Mouse (Mus musculus) forebrain, embryonic 12.5 days (tissue): Measurements from ENCODE around the gene Zpr1. TPM values are rescaled to one million over a fixed set of nuclear protein-coding genes. Genes with fewer than 3 reads are reported as not detected.

Experiments
- ATAC-seq: fragments of 200-750 bp; cut with Nextera tagmentation; 2 replicates; pipeline ENCODE4 v1.8.0; 2017; ENCODE audit warnings: moderate TSS enrichment; ENCODE audit not compliant: low FRiP score
- H3K27ac ChIP-seq: fragments of 300-500 bp; sonication (generic); 2 replicates; pipeline ENCODE4 v1.5.1; 2016; ENCODE audit warnings: mild to moderate bottlenecking
- H3K27me3 ChIP-seq: fragments of 300-500 bp; sonication (generic); 2 replicates; pipeline ENCODE4 v1.6.1; 2016; ENCODE audit warnings: mild to moderate bottlenecking
- H3K36me3 ChIP-seq: fragments of 300-500 bp; sonication (generic); replicated peaks from 2 replicates; pipeline ENCODE4 v1.6.1; 2016; ENCODE audit warnings: mild to moderate bottlenecking
- H3K4me1 ChIP-seq: fragments of 300-500 bp; sonication (generic); 2 replicates; pipeline ENCODE4 v1.6.1; 2016
- H3K4me2 ChIP-seq: fragments of 300-500 bp; sonication (generic); 2 replicates; pipeline ENCODE4 v1.6.1; 2016; ENCODE audit warnings: mild to moderate bottlenecking, moderate library complexity
- H3K4me3 ChIP-seq: fragments of 300-500 bp; sonication (generic); replicated peaks from 2 replicates; pipeline ENCODE4 v1.5.1; 2016; ENCODE audit warnings: mild to moderate bottlenecking
- H3K9ac ChIP-seq: fragments of 300-500 bp; sonication (generic); 2 replicates; pipeline ENCODE4 v1.6.1; 2016; ENCODE audit warnings: mild to moderate bottlenecking
- H3K9me3 ChIP-seq: fragments of 300-500 bp; sonication (generic); 2 replicates; pipeline ENCODE4 v1.6.1; 2016
- WGBS: fragments of 180-500 bp; shearing (Covaris S2); methylation state at CpG from one replicate; pipeline ENCODE4 v1.1.7; 2016; 5-methylcytosine and 5-hydroxymethylcytosine counted together
- polyA plus RNA-seq: library from polyadenylated mRNA; unstranded; fragments of >200 nt; fragmentation: Nextera tagmentation; extraction: Ambion mirVana; gene quantifications from 2 replicates; pipeline ENCODE4 v1.2.1, GENCODE M21; 2016

Zpr1 gene
- polyA plus RNA-seq: 61.4 and 66.2 TPM in 2 replicates

GRCm38 (mm10) chr9:46272677-46273454, at the start of gene Zpr1:
TSS of gene Zpr1 (plus strand) at chr9:46273064.
- peaks cover 13% of the 10 kb centered on the region for H3K4me1 ChIP-seq
- H3K36me3 ChIP-seq: peaks cover 35% of the 10 kb centered on the region
- 6% methylated on average over 45 of the region's 45 CpGs for WGBS
- no peaks in the 10 kb centered on the region for H3K9me3 ChIP-seq
- H3K4me3 ChIP-seq: peak within 1 kb of the TSS; percentile 93
- peak within 1 kb of the TSS; percentile 98 for H3K4me2 ChIP-seq
- peaks cover 26% of the 10 kb centered on the region for H3K27me3 ChIP-seq
- peak within 1 kb of the TSS; percentile 61 for H3K27ac ChIP-seq
- ATAC-seq: peak; percentile 95
- peak within 1 kb of the TSS; percentile 77 for H3K9ac ChIP-seq

- no peak for ATAC-seq
- H3K9me3 ChIP-seq: no peaks in the 10 kb centered on the region
- no peaks in the 10 kb centered on the region for H3K4me1 ChIP-seq
- H3K27ac ChIP-seq: no peak overlapping the region
- no peak overlapping the region for H3K4me3 ChIP-seq
- H3K4me2 ChIP-seq: no peak overlapping the region
- no peak overlapping the region for H3K9ac ChIP-seq
- H3K27me3 ChIP-seq: no peaks in the 10 kb centered on the region
- 88% methylated on average over 6 of the region's 6 CpGs for WGBS
- H3K36me3 ChIP-seq: peaks cover 34% of the 10 kb centered on the region
Measured at GRCm38 (mm10) chr9:46223090-46223489, 49.8 kb upstream of the Zpr1 start.

DNA sequence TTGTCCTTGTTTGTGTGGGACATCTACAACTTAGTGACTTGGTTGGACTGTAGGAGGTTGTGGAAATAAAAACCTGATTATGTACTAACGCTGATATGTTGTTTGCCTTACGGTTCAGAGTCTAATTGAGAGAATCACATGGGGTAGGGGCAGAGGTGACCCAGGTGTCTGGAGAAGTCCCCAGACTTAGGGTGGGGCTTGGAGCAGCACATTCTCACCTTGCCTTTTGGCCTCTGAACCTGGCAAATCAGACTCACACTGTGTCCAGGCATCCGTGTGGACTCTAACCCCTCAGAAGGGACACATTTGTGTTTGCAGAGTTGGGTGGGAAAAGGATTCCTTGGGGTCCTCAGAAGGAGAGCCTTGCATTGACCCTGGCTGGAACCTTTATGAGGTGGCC, 48.8 kb upstream of the Zpr1 start:
- no peak overlapping the region for H3K4me3 ChIP-seq
- H3K9me3 ChIP-seq: no peaks in the 10 kb centered on the region
- 90% methylated on average over 3 of the region's 3 CpGs for WGBS
- no peak overlapping the region for H3K4me2 ChIP-seq
- ATAC-seq: no peak
- H3K9ac ChIP-seq: no peak overlapping the region
- H3K36me3 ChIP-seq: peaks cover 34% of the 10 kb centered on the region
- peaks cover 7% of the 10 kb centered on the region; the same call in 1 of the 2 replicates for H3K27me3 ChIP-seq
- H3K27ac ChIP-seq: no peak overlapping the region
- no peaks in the 10 kb centered on the region for H3K4me1 ChIP-seq

DNA sequence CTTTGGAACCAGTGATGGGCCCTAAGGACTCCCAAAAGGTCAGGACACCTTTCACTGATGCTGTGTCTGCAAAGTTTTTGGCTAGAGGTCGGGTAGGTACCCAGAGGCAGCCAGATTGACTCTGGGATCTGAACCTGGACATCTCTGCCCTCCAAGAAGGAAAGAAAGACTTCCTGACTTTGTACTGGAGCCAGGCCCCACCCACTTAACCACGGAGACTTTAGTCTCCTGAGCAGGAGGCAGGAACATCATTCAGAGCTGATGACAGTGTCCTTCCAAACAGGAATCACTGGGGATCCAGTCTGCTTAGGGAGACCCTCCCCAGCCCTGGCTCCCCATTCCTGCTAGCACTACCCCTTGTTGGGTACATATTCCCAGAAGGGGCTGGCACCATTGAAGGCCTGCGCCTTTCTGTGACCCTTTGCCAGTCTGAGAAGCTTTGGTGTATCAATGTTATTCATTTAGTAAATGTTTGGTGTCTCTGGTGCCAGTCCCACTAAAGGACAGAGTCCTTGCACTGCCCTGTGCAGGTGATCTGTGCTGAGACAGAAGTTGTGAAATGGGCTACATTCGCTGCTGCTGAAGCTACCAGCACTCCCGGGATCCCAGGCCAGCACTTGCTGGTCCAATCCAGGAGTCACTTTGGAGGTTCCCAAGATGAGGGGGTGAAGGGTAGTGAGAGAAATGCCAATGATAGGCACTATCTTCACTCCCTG, 47.8 kb upstream of the Zpr1 start:
- no peak overlapping the region for H3K9ac ChIP-seq
- WGBS: 75% methylated on average over 5 of the region's 5 CpGs

GRCm38 (mm10) chr9:46227064-46227614, 45.7 kb upstream of the Zpr1 start:
- Histone ChIP-seq H3K4me2 (no peak overlapping the region), H3K27ac (no peak overlapping the region), H3K9ac (no peak overlapping the region), H3K4me3 (no peak overlapping the region), H3K27me3 (peaks cover 22% of the 10 kb centered on the region; the same call in 1 of the 2 replicates), H3K36me3 (peaks cover 12% of the 10 kb centered on the region), H3K9me3 (no peaks in the 10 kb centered on the region), H3K4me1 (peaks cover 11% of the 10 kb centered on the region)
- 80% methylated on average over 3 of the region's 3 CpGs for WGBS
- ATAC-seq: no peak

More for the DNA sequence above, 47.8 kb upstream of the Zpr1 start:
- peaks cover 32% of the 10 kb centered on the region for H3K36me3 ChIP-seq
- H3K4me1 ChIP-seq: peaks cover 3% of the 10 kb centered on the region; the same call in 1 of the 2 replicates
- no peaks in the 10 kb centered on the region for H3K9me3 ChIP-seq
- H3K27ac ChIP-seq: no peak overlapping the region
- no peak for ATAC-seq
- peaks cover 10% of the 10 kb centered on the region; the same call in 1 of the 2 replicates for H3K27me3 ChIP-seq
- H3K4me3 ChIP-seq: no peak overlapping the region
- H3K4me2 ChIP-seq: no peak overlapping the region

DNA sequence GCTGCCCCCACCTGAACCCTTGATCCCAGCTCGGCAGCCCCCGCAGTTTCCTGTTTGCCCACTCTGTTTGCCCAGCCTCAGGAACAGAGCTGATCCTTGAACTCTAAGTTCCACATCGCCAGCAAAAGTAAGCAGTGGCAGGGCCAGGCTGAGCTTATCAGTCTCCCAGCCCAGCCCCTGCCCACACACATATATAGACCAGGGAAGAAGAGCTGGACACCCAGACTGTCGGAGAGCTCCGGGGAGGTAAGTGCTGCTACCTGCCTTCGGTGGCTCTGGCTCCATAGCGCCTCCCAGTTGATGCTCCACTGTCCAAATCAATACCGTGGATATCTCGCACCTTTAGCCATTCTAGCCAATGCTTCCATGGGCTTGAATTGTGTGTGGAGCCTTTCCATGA, 44.4 kb upstream of the Zpr1 start, which contains the start of gene Apoa1:
Gene Apoa1, plus strand, starts transcription at position 90 of the 400 bp plus-strand sequence.
- no peak within 1 kb of the TSS for H3K27ac ChIP-seq
- WGBS: 63% methylated on average over 9 of the region's 9 CpGs
- no peak within 1 kb of the TSS for H3K9ac ChIP-seq
- peaks cover 11% of the 10 kb centered on the region for H3K4me1 ChIP-seq
- 0 out of 2 replicates have a peak within 1 kb of the TSS, but pooled peaks have one; percentile 81 for H3K4me2 ChIP-seq
- no peaks in the 10 kb centered on the region for H3K9me3 ChIP-seq
- peaks cover 22% of the 10 kb centered on the region; the same call in 1 of the 2 replicates for H3K27me3 ChIP-seq
- peaks cover 2% of the 10 kb centered on the region for H3K36me3 ChIP-seq
- ATAC-seq: no peak
- no peak within 1 kb of the TSS for H3K4me3 ChIP-seq

DNA sequence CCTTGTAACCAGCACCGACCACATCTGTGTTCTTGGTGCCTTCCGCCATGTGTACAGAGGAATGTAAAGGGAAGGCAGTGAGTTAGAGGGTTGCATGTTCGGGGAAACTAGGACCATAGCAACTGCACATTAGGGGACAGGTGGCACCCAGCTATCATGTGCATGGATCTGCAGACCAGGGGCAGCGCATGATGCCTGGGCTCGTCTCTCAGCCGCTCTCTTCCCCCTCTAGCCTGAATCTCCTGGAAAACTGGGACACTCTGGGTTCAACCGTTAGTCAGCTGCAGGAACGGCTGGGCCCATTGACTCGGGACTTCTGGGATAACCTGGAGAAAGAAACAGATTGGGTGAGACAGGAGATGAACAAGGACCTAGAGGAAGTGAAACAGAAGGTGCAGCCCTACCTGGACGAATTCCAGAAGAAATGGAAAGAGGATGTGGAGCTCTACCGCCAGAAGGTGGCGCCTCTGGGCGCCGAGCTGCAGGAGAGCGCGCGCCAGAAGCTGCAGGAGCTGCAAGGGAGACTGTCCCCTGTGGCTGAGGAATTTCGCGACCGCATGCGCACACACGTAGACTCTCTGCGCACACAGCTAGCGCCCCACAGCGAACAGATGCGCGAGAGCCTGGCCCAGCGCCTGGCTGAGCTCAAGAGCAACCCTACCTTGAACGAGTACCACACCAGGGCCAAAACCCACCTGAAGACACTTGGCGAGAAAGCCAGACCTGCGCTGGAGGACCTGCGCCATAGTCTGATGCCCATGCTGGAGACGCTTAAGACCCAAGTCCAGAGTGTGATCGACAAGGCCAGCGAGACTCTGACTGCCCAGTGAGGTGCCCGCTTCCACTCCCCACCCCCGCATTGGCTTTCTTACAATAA, 43.1 kb upstream of the Zpr1 start:
- H3K9me3 ChIP-seq: no peaks in the 10 kb centered on the region
- no peaks in the 10 kb centered on the region for H3K36me3 ChIP-seq
- peak overlapping the region; percentile 81 for H3K4me2 ChIP-seq
- H3K4me3 ChIP-seq: peak overlapping the region; percentile 48
- no peak overlapping the region for H3K27ac ChIP-seq
- peaks cover 22% of the 10 kb centered on the region; the same call in 1 of the 2 replicates for H3K27me3 ChIP-seq
- peak overlapping the region; percentile 63 for H3K9ac ChIP-seq
- H3K4me1 ChIP-seq: peaks cover 11% of the 10 kb centered on the region
- 15% methylated on average over 37 of the region's 37 CpGs for WGBS
- ATAC-seq: peak; percentile 94

GRCm38 (mm10) chr9:46230450-46230975, 42.4 kb upstream of the Zpr1 start:
- ATAC-seq: no peak
- H3K36me3 ChIP-seq: no peaks in the 10 kb centered on the region
- peaks cover 11% of the 10 kb centered on the region for H3K4me1 ChIP-seq
- no peaks in the 10 kb centered on the region for H3K9me3 ChIP-seq
- WGBS: 17% methylated on average over 13 of the region's 13 CpGs
- H3K27ac ChIP-seq: no peak overlapping the region
- peak overlapping the region; percentile 48 for H3K4me3 ChIP-seq
- H3K27me3 ChIP-seq: peaks cover 22% of the 10 kb centered on the region; the same call in 1 of the 2 replicates
- H3K9ac ChIP-seq: peak overlapping the region; percentile 63
- H3K4me2 ChIP-seq: peak overlapping the region; percentile 81

- H3K9ac ChIP-seq: no peak overlapping the region
- H3K4me2 ChIP-seq: no peak overlapping the region
- H3K27ac ChIP-seq: no peak overlapping the region
- no peak overlapping the region for H3K4me3 ChIP-seq
- peaks cover 7% of the 10 kb centered on the region for H3K4me1 ChIP-seq
- 85% methylated on average over 6 of the region's 6 CpGs for WGBS
- no peak for ATAC-seq
- H3K27me3 ChIP-seq: 0 out of 2 replicates have a peak, but pooled peaks cover 12% of the 10 kb centered on the region
- no peaks in the 10 kb centered on the region for H3K36me3 ChIP-seq
- H3K9me3 ChIP-seq: no peaks in the 10 kb centered on the region
Measured at GRCm38 (mm10) chr9:46235196-46235595, 37.7 kb upstream of the Zpr1 start.

DNA sequence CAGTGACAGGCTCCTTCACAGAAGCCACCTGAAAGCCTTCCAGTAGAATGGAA, 37.4 kb upstream of the Zpr1 start, which contains the start of gene Apoc3:
Gene Apoc3, minus strand, starts transcription at position 41 of the 53 bp plus-strand sequence.
- 0 out of 2 replicates have a peak, but pooled peaks cover 12% of the 10 kb centered on the region for H3K27me3 ChIP-seq
- peaks cover 5% of the 10 kb centered on the region for H3K4me1 ChIP-seq
- ATAC-seq: no peak
- no peak within 1 kb of the TSS for H3K27ac ChIP-seq
- no peak within 1 kb of the TSS for H3K9ac ChIP-seq
- no peaks in the 10 kb centered on the region for H3K36me3 ChIP-seq
- H3K9me3 ChIP-seq: no peaks in the 10 kb centered on the region
- H3K4me3 ChIP-seq: no peak within 1 kb of the TSS
- no peak within 1 kb of the TSS for H3K4me2 ChIP-seq

GRCm38 (mm10) chr9:46235649-46236048, 37.2 kb upstream of the Zpr1 start:
- H3K27me3 ChIP-seq: 0 out of 2 replicates have a peak, but pooled peaks cover 11% of the 10 kb centered on the region
- no peak overlapping the region for H3K27ac ChIP-seq
- WGBS: 41% methylated on average over 4 of the region's 4 CpGs
- ATAC-seq: no peak
- no peaks in the 10 kb centered on the region for H3K9me3 ChIP-seq
- H3K4me3 ChIP-seq: no peak overlapping the region
- H3K36me3 ChIP-seq: no peaks in the 10 kb centered on the region
- H3K4me1 ChIP-seq: peaks cover 2% of the 10 kb centered on the region
- no peak overlapping the region for H3K9ac ChIP-seq
- no peak overlapping the region for H3K4me2 ChIP-seq
